Mouse (Mus musculus): ENCODE measurements around the gene Tedc1.

DNA sequence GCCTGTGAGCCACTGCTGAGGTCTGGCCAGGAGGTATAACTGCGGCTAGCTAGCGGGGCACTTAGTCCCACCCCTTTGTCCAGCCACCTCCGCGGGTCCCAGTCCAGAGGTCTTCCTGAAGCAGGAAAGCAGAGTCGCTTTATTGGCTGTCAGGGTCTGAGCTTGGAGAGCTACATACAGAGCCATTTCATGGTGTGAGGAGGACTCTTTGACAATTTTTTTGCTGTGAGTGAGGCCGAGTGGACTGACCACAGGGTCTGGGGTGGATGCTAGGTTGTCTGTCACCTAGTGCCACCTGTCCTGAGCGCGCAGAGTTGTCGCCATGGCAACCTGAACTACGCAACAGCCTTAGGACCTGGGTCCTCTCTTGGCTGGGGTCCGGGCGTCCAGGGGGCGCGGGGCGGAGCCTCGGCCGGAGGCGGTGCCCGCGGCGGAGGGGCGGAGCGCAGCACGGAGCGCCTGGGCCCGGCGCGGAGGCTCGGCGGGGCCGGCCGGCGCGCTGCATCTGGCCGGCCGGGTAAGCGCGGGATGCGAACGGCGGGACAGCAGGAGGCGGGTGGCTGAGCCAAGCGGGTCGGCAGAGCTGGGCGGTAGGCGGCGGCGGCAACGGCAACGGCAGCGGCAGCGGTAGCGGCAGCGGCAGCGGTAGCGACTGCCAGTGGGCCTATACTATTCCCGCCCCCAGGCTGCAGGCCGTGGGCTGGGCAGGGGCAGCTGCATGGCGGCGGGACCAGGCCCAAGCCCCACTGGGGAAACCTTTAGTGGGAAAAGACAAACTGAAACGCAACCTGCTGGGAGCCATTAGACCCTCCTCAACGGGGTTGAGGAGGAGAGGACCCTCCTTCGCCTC lies 29.4 kb downstream of the Tedc1 start, which contains the start of gene Tmem121:
- TF ChIP-seq POLR2A (IDR thresholded peaks at IDR 0.05; ENCODE audit: extremely low read depth, insufficient read depth, low read length) (no peak), CTCF (IDR thresholded peaks at IDR 0.05; ENCODE audit: low read depth, low read length) (no peak)

Measured in liver, adult 2 months (tissue).